8 mouse cellular contexts compared by ENCODE assay signal in genomic region chr2:48332783-48333182, GRCm38 (mm10).
DNase-seq lines count a peak whose midpoint lies in the region; ATAC-seq lines count a peak whose summit lies in the region.

No protein-coding gene starts in this region.

- WGBS in midbrain, embryonic 15.5 days: 40% methylated on average over 10 of the region's 10 CpGs
- WGBS in midbrain, embryonic 11.5 days: 67% methylated on average over 10 of the region's 10 CpGs
- 34% methylated on average over 10 of the region's 10 CpGs for WGBS in heart, embryonic 14.5 days

- H3K4me3 ChIP-seq in midbrain, embryonic 15.5 days: no peak overlapping the region
- H3K4me3 ChIP-seq in midbrain, embryonic 11.5 days (ENCODE audit: low read depth, low read length): no peak overlapping the region
- H3K4me3 ChIP-seq in heart, embryonic 14.5 days (ENCODE audit: control insufficient read depth in 1 of 2, insufficient read depth in 1 of 2, low read depth in 1 of 2, low read length in 2 of 2): peak overlapping the region; percentile 30 to 36

- H3K4me2 ChIP-seq in midbrain, embryonic 15.5 days: peak overlapping the region; percentile 20
- no peak overlapping the region for H3K4me2 ChIP-seq in midbrain, embryonic 11.5 days
- H3K4me2 ChIP-seq in heart, embryonic 14.5 days (ENCODE audit: low read length): peak overlapping the region; percentile 54

- H3K4me1 ChIP-seq in midbrain, embryonic 15.5 days: 0 out of 2 replicates have a peak, but pooled peaks cover 6% of the 10 kb centered on the region
- H3K4me1 ChIP-seq in midbrain, embryonic 11.5 days (ENCODE audit: control insufficient read depth, insufficient read depth, low read length): no peaks in the 10 kb centered on the region
- 0 out of 4 replicates have a peak, but pooled peaks cover 0 to 5% of the 10 kb centered on the region in 2 experiments for H3K4me1 ChIP-seq in heart, embryonic 14.5 days (ENCODE audit: control insufficient read depth in 2 of 2, insufficient read depth in 2 of 2, low read length in 2 of 2)

- H3K27me3 ChIP-seq in midbrain, embryonic 15.5 days (replicated peaks): no peaks in the 10 kb centered on the region
- no peaks in the 10 kb centered on the region for H3K27me3 ChIP-seq in midbrain, embryonic 11.5 days (ENCODE audit: control insufficient read depth, insufficient read depth, low read length)
- no peaks in the 10 kb centered on the region for H3K27me3 ChIP-seq in heart, embryonic 14.5 days (ENCODE audit: control insufficient read depth, insufficient read depth, low read length)

- no peaks in the 10 kb centered on the region for H3K36me3 ChIP-seq in midbrain, embryonic 15.5 days (replicated peaks)
- H3K36me3 ChIP-seq in midbrain, embryonic 11.5 days (ENCODE audit: control insufficient read depth, insufficient read depth, low read length): no peaks in the 10 kb centered on the region
- H3K36me3 ChIP-seq in heart, embryonic 14.5 days (ENCODE audit: control insufficient read depth, insufficient read depth, low read length): no peaks in the 10 kb centered on the region

- no peak overlapping the region for H3K9ac ChIP-seq in midbrain, embryonic 15.5 days
- no peak overlapping the region for H3K9ac ChIP-seq in midbrain, embryonic 11.5 days (ENCODE audit: low read length)
- H3K9ac ChIP-seq in heart, embryonic 14.5 days (ENCODE audit: low read length): peak overlapping the region; percentile 44; the same call in 1 of the 2 replicates

- no peak overlapping the region for H3K27ac ChIP-seq in midbrain, embryonic 15.5 days
- no peak overlapping the region for H3K27ac ChIP-seq in midbrain, embryonic 11.5 days (ENCODE audit: low read depth, low read length)
- H3K27ac ChIP-seq in heart, embryonic 14.5 days (replicated peaks in 1 of 2; ENCODE audit: control insufficient read depth in 1 of 2, insufficient read depth in 1 of 2, low read depth in 2 of 2, low read length in 2 of 2): peak overlapping the region; percentile 4 to 16; a peak in 1 of 4 replicates

- H3K9me3 ChIP-seq in midbrain, embryonic 15.5 days: no peaks in the 10 kb centered on the region
- H3K9me3 ChIP-seq in midbrain, embryonic 11.5 days (ENCODE audit: control insufficient read depth, low read length): no peaks in the 10 kb centered on the region
- H3K9me3 ChIP-seq in heart, embryonic 14.5 days (ENCODE audit: control insufficient read depth, low read length): no peaks in the 10 kb centered on the region

- DNase-seq in midbrain, embryonic 11.5 days (ENCODE audit: low spot score, missing footprints): no peak
- peak; percentile 27 to 37 for DNase-seq in kidney, postnatal 36 days
- DNase-seq in retina, embryonic 14.5 days (ENCODE audit: low spot score): peak; percentile 15
- no peak for DNase-seq in cerebellum, postnatal 4 days (ENCODE audit: low spot score in 2 of 2)
- DNase-seq in layer of hippocampus, adult 9-10 months (ENCODE audit: low spot score): no peak

- ATAC-seq in midbrain, embryonic 15.5 days (replicated peaks): no peak
- ATAC-seq in midbrain, embryonic 11.5 days (ENCODE audit: low FRiP score): no peak
- no peak for ATAC-seq in heart, embryonic 14.5 days (ENCODE audit: insufficient number of reproducible peaks, insufficient read depth, low FRiP score, low read depth)
- ATAC-seq in monocyte, adult 5-6 weeks (replicated peaks; ENCODE audit: insufficient number of reproducible peaks, low FRiP score, low TSS enrichment, poor library complexity, severe bottlenecking): no peak

Comparison
In these comparisons a context has a peak if more than half of its experiments do, and no peak if none do; other contexts are left out.
1. H3K27ac ChIP-seq: peak in heart, embryonic 14.5 days (2 of 2); none in midbrain, embryonic 15.5 days (single experiment) and midbrain, embryonic 11.5 days (single experiment).
2. H3K4me3 ChIP-seq: peak in heart, embryonic 14.5 days (2 of 2); none in midbrain, embryonic 15.5 days (single experiment) and midbrain, embryonic 11.5 days (single experiment).
3. DNase-seq: peak in kidney, postnatal 36 days (2 of 2) and retina, embryonic 14.5 days (single experiment); none in midbrain, embryonic 11.5 days (single experiment), cerebellum, postnatal 4 days (0 of 2) and layer of hippocampus, adult 9-10 months (single experiment).